Mouse (Mus musculus): Measurements from ENCODE around the gene Dip2b.

Dip2b gene

DNA sequence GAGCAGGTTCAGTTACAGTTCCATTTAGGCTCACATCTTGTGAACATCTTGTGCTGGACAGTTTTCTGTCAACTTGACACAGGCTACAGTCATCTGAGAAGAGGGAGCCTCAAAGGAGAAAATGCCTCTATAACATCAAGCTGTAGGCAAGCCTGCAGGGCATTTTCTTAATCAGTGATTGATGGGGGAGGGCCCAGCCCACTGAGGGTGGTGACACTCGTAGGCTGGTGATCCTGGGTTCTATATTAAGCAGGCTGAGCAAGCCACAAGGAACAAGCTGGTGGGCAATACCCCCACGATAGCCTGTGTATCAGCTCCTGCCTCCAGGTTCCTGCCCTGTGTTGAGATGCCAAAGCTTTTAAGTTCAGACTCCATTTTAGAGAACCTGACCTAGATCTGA lies 230.5 kb downstream of the Dip2b start:
- no peak for DNase-seq

Data from cerebellum, postnatal 10 days (tissue).